Mouse (Mus musculus) spleen, adult 18-20 months (tissue): ENCODE measurements around the gene Adgrg1.

Source experiments
- DNase-seq, 2 experiments: peaks; one replicate each; pipeline ENCODE4 v3.0.0; 2022; ENCODE audit warnings: mixed read lengths in 2 of 2

Adgrg1 gene

GRCm38 (mm10) chr8:95041883-95042784 is 67.6 kb downstream of the Adgrg1 start:
- no peak for DNase-seq

GRCm38 (mm10) chr8:95044811-95045210 is 70.3 kb downstream of the Adgrg1 start:
- no peak for DNase-seq

DNA sequence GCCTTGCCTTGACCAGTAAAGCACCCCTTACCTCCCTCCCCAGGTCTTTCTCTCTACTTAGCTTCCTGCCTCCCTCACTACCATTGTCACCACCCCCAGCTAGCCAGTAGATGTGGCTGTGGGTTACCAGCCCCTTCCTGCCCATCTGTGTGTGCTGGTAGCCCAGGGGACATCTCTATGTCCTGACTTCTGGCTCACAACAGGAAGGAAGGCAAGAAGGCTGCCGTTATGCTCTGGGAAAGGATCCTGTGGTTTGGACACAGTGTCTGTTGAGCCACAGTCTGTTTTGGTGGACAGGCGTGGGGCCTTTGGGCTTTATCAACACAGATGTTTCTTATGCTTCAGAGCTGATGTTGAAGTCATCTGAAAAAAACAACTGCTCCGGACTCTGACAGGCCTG is 72.4 kb downstream of the Adgrg1 start:
- DNase-seq, result no peak

GRCm38 (mm10) chr8:95047884-95048680 is 73.5 kb downstream of the Adgrg1 start:
- DNase-seq, result no peak

DNA sequence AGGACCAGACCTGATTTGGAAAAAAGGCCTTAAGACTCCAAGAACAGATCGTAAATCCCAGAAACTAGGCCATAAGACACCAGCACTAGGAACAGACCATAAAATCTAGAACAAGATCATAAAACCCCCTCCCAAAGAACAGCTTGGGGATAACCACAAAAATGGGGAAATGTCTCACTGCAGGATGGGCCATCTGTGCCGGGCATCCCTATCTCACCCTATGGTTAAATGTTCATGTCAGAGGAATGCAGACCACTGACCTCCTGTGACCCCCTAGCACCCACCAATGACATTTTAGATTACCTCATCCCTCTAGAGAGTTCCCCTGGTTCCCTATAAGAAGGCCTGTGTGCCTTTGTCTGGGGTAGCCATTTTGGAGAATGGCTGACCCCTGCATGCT is 75.1 kb downstream of the Adgrg1 start:
- DNase-seq, result no peak

DNA sequence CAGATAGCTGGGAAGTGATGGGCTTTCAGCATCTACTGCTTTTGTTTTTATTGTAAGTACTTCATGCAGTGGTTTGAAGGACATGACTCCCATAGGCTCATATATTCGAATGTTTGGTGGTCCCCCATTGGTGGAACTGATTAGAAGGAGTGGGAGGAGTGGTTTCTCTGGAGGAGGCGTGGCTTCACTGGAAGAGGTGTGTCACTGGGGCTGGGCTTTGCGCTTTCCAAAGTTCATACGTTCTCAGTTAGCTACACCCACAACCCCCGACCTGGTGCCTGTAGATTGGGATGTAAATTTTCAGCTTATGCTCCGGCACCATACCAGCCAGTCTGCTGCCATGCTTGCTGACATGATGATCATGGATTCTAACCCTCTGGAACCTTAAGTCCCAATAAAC is 79.9 kb downstream of the Adgrg1 start:
- no peak for DNase-seq

DNA sequence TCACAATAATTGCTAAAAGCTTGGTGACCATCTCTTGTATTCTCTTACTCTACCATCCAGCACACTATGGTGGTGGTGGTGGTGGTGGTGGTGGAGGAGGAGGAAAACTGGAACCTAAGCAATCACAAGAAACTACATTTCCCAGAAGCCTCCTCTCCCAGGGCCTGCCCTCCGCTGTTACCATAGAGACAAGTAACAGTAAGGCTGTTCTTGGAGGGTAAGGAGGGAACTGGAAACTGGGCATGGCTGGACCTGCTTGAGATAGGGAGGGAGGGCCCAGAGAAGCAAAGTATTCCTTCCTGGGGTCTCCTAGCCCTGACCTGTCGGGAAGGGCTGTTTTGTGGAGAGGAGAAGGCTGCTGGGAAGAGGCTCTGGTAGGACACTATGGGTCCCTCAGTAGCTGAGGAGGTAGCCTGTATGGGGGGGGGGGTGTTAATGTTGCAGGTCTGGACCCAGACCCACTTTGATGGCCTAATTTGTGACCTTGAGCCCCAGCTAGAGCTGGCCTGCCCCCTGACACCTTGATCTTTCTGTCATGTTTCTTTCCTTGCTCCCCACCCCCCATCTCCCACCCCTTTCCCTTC is 80.5 kb downstream of the Adgrg1 start, which contains the start of gene Drc7:
Gene Drc7, plus strand, starts transcription at position 177 of the 584 bp plus-strand sequence.
- DNase-seq, result no peak

GRCm38 (mm10) chr8:95056414-95056813 is 81.9 kb downstream of the Adgrg1 start:
- DNase-seq, result no peak

GRCm38 (mm10) chr8:95058661-95059060 is 84.1 kb downstream of the Adgrg1 start:
- no peak for DNase-seq

- no peak for DNase-seq
These were observed 85.4 kb downstream of the Adgrg1 start for GRCm38 (mm10) chr8:95059812-95060533.
